Mouse (Mus musculus): Measurements from ENCODE around the gene Pigv.

DNA sequence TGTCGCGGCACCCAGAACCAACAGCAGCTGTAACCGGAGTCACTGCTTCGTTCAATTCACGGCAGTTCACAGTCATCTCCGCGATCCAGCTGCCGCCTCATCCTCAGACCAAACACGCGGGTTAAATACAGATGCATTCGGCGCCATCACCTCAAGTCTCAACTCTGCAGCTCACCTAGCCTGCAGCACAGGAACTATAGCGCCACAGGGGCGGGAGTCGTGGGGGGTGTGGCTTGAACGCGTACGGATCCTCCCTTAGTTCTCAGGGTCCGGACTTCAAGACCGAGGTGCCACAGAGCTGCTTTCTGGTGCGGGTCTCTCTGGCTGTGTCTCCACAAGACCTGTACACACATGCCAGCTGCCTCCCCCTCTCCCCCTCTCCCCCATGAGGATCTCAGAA lies 26.8 kb downstream of the Pigv start:
- TF ChIP-seq CTCF (conservative IDR thresholded peaks at IDR 0.05; ENCODE audit: insufficient read depth, insufficient read length, low read depth, low read length): no peak
- no peak for TF ChIP-seq POLR2A (IDR thresholded peaks at IDR 0.05; ENCODE audit: low read depth, low read length)

Data from kidney, adult 2 months (tissue).